Mouse (Mus musculus) liver, embryonic 14.5 days (tissue): ENCODE measurements around the gene Rasal1.

Source experiments
- CTCF ChIP-seq: IDR thresholded peaks from 2 replicates; pipeline ENCODE4 v1.5.1; 2016; ENCODE audit warnings: antibody characterized with exemption, low read depth, control low read depth
- EP300 ChIP-seq: IDR thresholded peaks from 2 replicates; pipeline ENCODE4 v1.6.1; 2016; ENCODE audit warnings: antibody characterized with exemption, low read depth

GRCm38 (mm10) chr5:120710161-120710825 is 61.7 kb downstream of the Rasal1 start:
- TF ChIP-seq CTCF (no peak), EP300 (no peak)
